Mouse (Mus musculus) liver, adult 2 months (tissue): ENCODE results near the gene Slc25a34.

Source experiments
- CTCF ChIP-seq: fragments of 200-500 bp; IDR thresholded peaks from 2 replicates; pipeline ENCODE4 v1.5.1; 2011; ENCODE audit warnings: low read depth, low read length, control low read depth
- POLR2A ChIP-seq: fragments of 200-500 bp; IDR thresholded peaks from 2 replicates; pipeline ENCODE4 v1.6.1; 2011; ENCODE audit warnings: low read length, control low read depth; ENCODE audit not compliant: insufficient read depth; ENCODE audit errors: extremely low read depth

DNA sequence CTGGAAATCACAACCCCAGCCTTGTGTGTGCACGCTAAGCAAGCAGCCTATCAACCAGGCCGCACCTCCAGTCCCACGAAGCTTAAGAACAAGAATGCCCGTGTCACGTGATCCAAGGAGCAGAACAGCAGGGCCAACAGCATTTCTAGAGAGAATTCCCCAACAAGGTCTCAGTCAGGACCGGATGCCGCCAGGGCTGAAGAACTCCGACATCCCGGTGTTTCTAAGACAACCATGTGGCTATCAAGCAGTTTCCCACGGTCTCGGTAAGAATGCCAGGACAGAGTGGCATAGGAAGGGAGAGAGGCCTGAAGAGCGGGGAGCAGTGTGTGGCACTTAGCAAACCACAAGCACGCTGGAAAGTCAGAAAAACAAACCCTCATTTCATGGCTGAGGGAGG is 30.2 kb upstream of the Slc25a34 start:
- no peak for TF ChIP-seq CTCF
- TF ChIP-seq POLR2A = no peak
